ENCODE assay signal across 8 mouse cellular contexts in genomic region chr12:31074355-31074786, GRCm38 (mm10). TPM values are rescaled to one million over a fixed set of nuclear protein-coding genes. Genes with fewer than 3 reads are reported as not detected.
A peak's percentile ranks its signal among the peaks of the same experiment; 100 is the strongest.
DNase-seq lines count a peak whose midpoint lies in the region; ATAC-seq and TF ChIP-seq lines count a peak whose summit lies in the region.
"Not testable (repeated sequence)": the region's sequence is repeated elsewhere in the genome, so short reads cannot be mapped to it uniquely, and the experiment has no call there.
"Had no signal": no experiment of that assay in that cellular context is flagged by ENCODE, and none has a peak within 500 bp of the region (broad histone marks: within the 10 kb centered on the region; RNA-seq: fewer than 3 reads in every experiment).

No protein-coding gene starts in this region.

- not testable (repeated sequence) for H3K27ac ChIP-seq in embryonic facial prominence, embryonic 10.5 days (replicated peaks); forebrain, embryonic 14.5 days (ENCODE audit: low read depth, low read length); heart, embryonic 16.5 days (ENCODE audit: low read length); liver, adult 2 months (replicated peaks; ENCODE audit: insufficient read depth, low read depth, low read length); neural tube, embryonic 13.5 days (replicated peaks)
- H3K27ac ChIP-seq in intestine, postnatal 0 days (ENCODE audit: low read depth, low read length): peak overlapping the region; percentile 88

- H3K36me3 ChIP-seq in embryonic facial prominence, embryonic 10.5 days (replicated peaks); forebrain, embryonic 14.5 days (ENCODE audit: control insufficient read depth, insufficient read depth, low read length); heart, embryonic 16.5 days (ENCODE audit: control insufficient read depth, insufficient read depth); intestine, postnatal 0 days (ENCODE audit: control insufficient read depth, insufficient read depth); liver, adult 2 months (ENCODE audit: control insufficient read depth, insufficient read depth, low read length); megakaryocyte, embryonic 14.5 days (replicated peaks; ENCODE audit: low read length); neural tube, embryonic 13.5 days: not testable (repeated sequence)

- not testable (repeated sequence) for ATAC-seq in forebrain, embryonic 14.5 days
- ATAC-seq in heart, embryonic 16.5 days (replicated peaks; ENCODE audit: extremely low read depth, insufficient read depth, low FRiP score): 0 out of 2 replicates have a peak, but pooled peaks have one; percentile 14
- ATAC-seq in intestine, postnatal 0 days: 0 out of 2 replicates have a peak, but pooled peaks have one; percentile 3
- ATAC-seq in neural tube, embryonic 13.5 days (ENCODE audit: low read depth): peak; percentile 57

- TF ChIP-seq CTCF in intestine, postnatal 0 days (IDR thresholded peaks at IDR 0.05; ENCODE audit: low read depth); liver, adult 2 months (IDR thresholded peaks at IDR 0.05; ENCODE audit: low read depth, low read length): not testable (repeated sequence)

- TF ChIP-seq POLR2A in liver, adult 2 months (IDR thresholded peaks at IDR 0.05; ENCODE audit: extremely low read depth, insufficient read depth, low read length): not testable (repeated sequence)

- H3K4me2 ChIP-seq in forebrain, embryonic 14.5 days (ENCODE audit: low read length): peak overlapping the region; percentile 87
- H3K4me2 ChIP-seq in heart, embryonic 16.5 days (ENCODE audit: low read depth, low read length): peak overlapping the region; percentile 99
- peak overlapping the region; percentile 79 for H3K4me2 ChIP-seq in intestine, postnatal 0 days (replicated peaks; ENCODE audit: low read depth)
- H3K4me2 ChIP-seq in neural tube, embryonic 13.5 days: peak overlapping the region; percentile 68

- not testable (repeated sequence) for DNase-seq in embryonic facial prominence, embryonic 10.5 days (ENCODE audit: low spot score); forebrain, embryonic 14.5 days (ENCODE audit: low spot score); liver, adult 2 months (ENCODE audit: extremely low read depth, low read depth, low spot score)

- peaks cover 20% of the 10 kb centered on the region for H3K4me1 ChIP-seq in embryonic facial prominence, embryonic 10.5 days
- H3K4me1 ChIP-seq in forebrain, embryonic 14.5 days (ENCODE audit: control insufficient read depth, insufficient read depth, low read length); intestine, postnatal 0 days (replicated peaks; ENCODE audit: control insufficient read depth, insufficient read depth, low read length); liver, adult 2 months (ENCODE audit: control insufficient read depth, insufficient read depth, low read length): not testable (repeated sequence)
- peaks cover 12% of the 10 kb centered on the region for H3K4me1 ChIP-seq in heart, embryonic 16.5 days (ENCODE audit: control insufficient read depth, insufficient read depth, low read length)
- peaks cover 20% of the 10 kb centered on the region for H3K4me1 ChIP-seq in megakaryocyte, embryonic 14.5 days
- H3K4me1 ChIP-seq in neural tube, embryonic 13.5 days (replicated peaks): peaks cover 19% of the 10 kb centered on the region

- not testable (repeated sequence) for H3K79me2 ChIP-seq in liver, adult 2 months (ENCODE audit: control insufficient read depth, insufficient read depth, low read length)

- H3K4me3 ChIP-seq in embryonic facial prominence, embryonic 10.5 days: peak overlapping the region; percentile 67
- H3K4me3 ChIP-seq in forebrain, embryonic 14.5 days (ENCODE audit: low read depth, low read length): peak overlapping the region; percentile 39
- peak overlapping the region; percentile 65 for H3K4me3 ChIP-seq in heart, embryonic 16.5 days (ENCODE audit: low read length)
- peak overlapping the region; percentile 82 for H3K4me3 ChIP-seq in intestine, postnatal 0 days (ENCODE audit: low read depth, low read length)
- peak overlapping the region; percentile 65 for H3K4me3 ChIP-seq in liver, adult 2 months (ENCODE audit: insufficient read depth, low read depth, low read length)
- peak overlapping the region; percentile 93 for H3K4me3 ChIP-seq in megakaryocyte, embryonic 14.5 days (replicated peaks)
- H3K4me3 ChIP-seq in neural tube, embryonic 13.5 days: peak overlapping the region; percentile 40

- WGBS in embryonic facial prominence, embryonic 10.5 days: under 1% methylated on average over 18 of the region's 18 CpGs
- under 1% methylated on average over 12 of the region's 18 CpGs for WGBS in forebrain, embryonic 14.5 days
- whole genome bisulfite sequencing in heart, embryonic 16.5 days: under 1% methylated on average over 16 of the region's 18 CpGs
- 0% methylated on average over 14 of the region's 18 CpGs for WGBS in intestine, postnatal 0 days
- WGBS in liver, adult 2 months: 1% methylated on average over 15 of the region's 18 CpGs
- WGBS in neural tube, embryonic 13.5 days: 1% methylated on average over 17 of the region's 18 CpGs

- not testable (repeated sequence) for H3K9me3 ChIP-seq in embryonic facial prominence, embryonic 10.5 days; forebrain, embryonic 14.5 days (replicated peaks; ENCODE audit: control insufficient read depth, low read length); heart, embryonic 16.5 days (replicated peaks; ENCODE audit: control insufficient read depth, low read length); intestine, postnatal 0 days (ENCODE audit: control insufficient read depth); megakaryocyte, embryonic 14.5 days; neural tube, embryonic 13.5 days

- H3K9ac ChIP-seq in forebrain, embryonic 14.5 days (ENCODE audit: low read length): peak overlapping the region; percentile 56
- peak overlapping the region; percentile 68 for H3K9ac ChIP-seq in heart, embryonic 16.5 days (ENCODE audit: low read length)
- peak overlapping the region; percentile 82 for H3K9ac ChIP-seq in intestine, postnatal 0 days (ENCODE audit: low read depth, low read length)
- H3K9ac ChIP-seq in liver, adult 2 months (ENCODE audit: low read depth, low read length): peak overlapping the region; percentile 64; the same call in 1 of the 2 replicates
- H3K9ac ChIP-seq in neural tube, embryonic 13.5 days: peak overlapping the region; percentile 27

- H3K27me3 ChIP-seq in embryonic facial prominence, embryonic 10.5 days (replicated peaks; ENCODE audit: low read depth, poor library complexity, severe bottlenecking): peaks cover 63% of the 10 kb centered on the region
- H3K27me3 ChIP-seq in forebrain, embryonic 14.5 days (replicated peaks; ENCODE audit: control insufficient read depth, insufficient read depth, low read length): peaks cover 40% of the 10 kb centered on the region
- peaks cover 18% of the 10 kb centered on the region for H3K27me3 ChIP-seq in heart, embryonic 16.5 days (ENCODE audit: control insufficient read depth, insufficient read depth, low read length)
- not testable (repeated sequence) for H3K27me3 ChIP-seq in intestine, postnatal 0 days (replicated peaks; ENCODE audit: control insufficient read depth, insufficient read depth, low read length); liver, adult 2 months (ENCODE audit: control insufficient read depth, insufficient read depth, low read length)
- H3K27me3 ChIP-seq in megakaryocyte, embryonic 14.5 days (replicated peaks): peaks cover 24% of the 10 kb centered on the region
- peaks cover 58% of the 10 kb centered on the region for H3K27me3 ChIP-seq in neural tube, embryonic 13.5 days

RNA-seq across cellular contexts. Expression of gene Fam110c, which starts 0.7 kb away (rescaled TPM):
- polyA plus RNA-seq in embryonic facial prominence, embryonic 10.5 days (2016; fragmentation: Nextera tagmentation; extraction: Ambion mirVana): 0.21 and 0.29 TPM in 2 replicates
- polyA plus RNA-seq in forebrain, embryonic 14.5 days (2014; fragmentation: Nextera tagmentation; extraction: Ambion mirVana): 0.06 TPM in 1 of 2 replicates, not detected in the other
- 1.7 and 1.9 TPM in 2 replicates for polyA plus RNA-seq in heart, embryonic 16.5 days (2015; fragmentation: Nextera tagmentation; extraction: Ambion mirVana)
- polyA plus RNA-seq in intestine, postnatal 0 days (2015; fragmentation: Nextera tagmentation; extraction: Ambion mirVana): 7.3 and 7.7 TPM in 2 replicates
- total RNA-seq in liver, adult 2 months (2014; rRNA removed): 1.6 and 2.1 TPM in 2 replicates
- polyA plus RNA-seq in liver, adult 2 months (2012; rRNA removed): 0.42 and 0.53 TPM in 2 replicates
- 0.66 TPM in 1 of 2 replicates, not detected in the other for polyA plus RNA-seq in megakaryocyte, embryonic 14.5 days (2012; ENCODE audit: insufficient read depth, low replicate concordance)
- polyA plus RNA-seq in neural tube, embryonic 13.5 days (2015; fragmentation: Nextera tagmentation; extraction: Ambion mirVana): 0.08 TPM in 1 of 2 replicates, not detected in the other
- polyA plus RNA-seq: activated CD4-positive, CD25-positive, alpha-beta regulatory T cell, adult 4 months had no signal

Comparison
In these comparisons a context has a peak if more than half of its experiments do, and no peak if none do; other contexts are left out.
1. H3K4me3 ChIP-seq: peak in every context shown above with its lines; median percentile 93 in megakaryocyte, embryonic 14.5 days; 82 in intestine, postnatal 0 days; 67 in embryonic facial prominence, embryonic 10.5 days; 65 in heart, embryonic 16.5 days; 65 in liver, adult 2 months; 40 in neural tube, embryonic 13.5 days; 39 in forebrain, embryonic 14.5 days.
2. H3K9ac ChIP-seq: peak in every context shown above with its lines; median percentile 82 in intestine, postnatal 0 days; 68 in heart, embryonic 16.5 days; 64 in liver, adult 2 months; 56 in forebrain, embryonic 14.5 days; 27 in neural tube, embryonic 13.5 days.